Mouse (Mus musculus): Measurements from ENCODE around the gene Creb3l2. TPM values are rescaled to one million over a fixed set of nuclear protein-coding genes. Genes with fewer than 3 reads are reported as not detected.

The Creb3l2 gene
- 5.5 and 5.7 TPM in 2 replicates for polyA plus RNA-seq (2016; fragmentation: Nextera tagmentation; extraction: Ambion mirVana)

- Histone ChIP-seq H3K4me3 (replicated peaks) (peak within 1 kb of the TSS; percentile 82), H3K4me1 (peaks cover 20% of the 10 kb centered on the region), H3K27ac (peak within 1 kb of the TSS; percentile 57), H3K9ac (peak within 1 kb of the TSS; percentile 76), H3K4me2 (peak within 1 kb of the TSS; percentile 88), H3K27me3 (peaks cover 7% of the 10 kb centered on the region), H3K9me3 (no peaks in the 10 kb centered on the region), H3K36me3 (replicated peaks) (no peaks in the 10 kb centered on the region)
- ATAC-seq (ENCODE audit: low FRiP score): peak; percentile 99
- WGBS: under 1% methylated on average over 33 of the region's 33 CpGs
These were observed at the start of gene Creb3l2 for GRCm38 (mm10) chr6:37442041-37442667. Gene Creb3l2, minus strand, starts transcription at chr6:37442146.

GRCm38 (mm10) chr6:37486502-37486901 is 44.6 kb upstream of the Creb3l2 start:
- no peaks in the 10 kb centered on the region for H3K36me3 ChIP-seq (replicated peaks)
- H3K4me2 ChIP-seq: no peak overlapping the region
- no peak for ATAC-seq (ENCODE audit: low FRiP score)
- H3K9ac ChIP-seq: no peak overlapping the region
- no peak overlapping the region for H3K4me3 ChIP-seq (replicated peaks)
- H3K27ac ChIP-seq: no peak overlapping the region
- 89% methylated on average over 4 of the region's 4 CpGs for WGBS
- H3K9me3 ChIP-seq: no peaks in the 10 kb centered on the region
- H3K27me3 ChIP-seq: no peaks in the 10 kb centered on the region
- no peaks in the 10 kb centered on the region for H3K4me1 ChIP-seq

DNA sequence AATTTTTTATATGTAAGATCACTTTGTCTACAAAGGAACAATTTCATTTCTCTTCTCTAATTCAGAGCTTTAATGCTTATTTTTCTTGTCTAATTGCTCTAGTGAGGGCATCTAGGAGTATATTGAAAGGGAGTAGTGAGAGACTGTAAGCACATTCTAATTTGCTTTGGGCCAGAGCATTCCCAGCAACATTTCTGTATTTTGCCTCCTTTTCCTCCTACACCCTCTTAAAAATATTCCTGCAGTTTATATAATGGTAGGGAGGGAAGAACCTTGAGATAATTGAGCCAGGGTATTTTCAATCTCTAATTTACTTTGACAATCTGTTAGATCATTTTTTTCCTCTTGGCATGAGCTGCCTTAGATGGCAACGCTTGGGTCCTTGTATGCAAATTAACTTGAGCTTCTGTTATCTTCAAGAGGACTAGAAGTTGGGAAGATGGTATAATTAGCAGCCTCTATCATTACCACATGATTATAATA is 42.7 kb upstream of the Creb3l2 start:
- WGBS: 68% methylated on average over 1 of the region's 1 CpGs
- no peaks in the 10 kb centered on the region for H3K27me3 ChIP-seq
- no peak for ATAC-seq (ENCODE audit: low FRiP score)
- no peak overlapping the region for H3K4me2 ChIP-seq
- H3K4me1 ChIP-seq: no peaks in the 10 kb centered on the region
- no peak overlapping the region for H3K27ac ChIP-seq
- no peaks in the 10 kb centered on the region for H3K36me3 ChIP-seq (replicated peaks)
- H3K9me3 ChIP-seq: no peaks in the 10 kb centered on the region
- H3K4me3 ChIP-seq (replicated peaks): no peak overlapping the region
- no peak overlapping the region for H3K9ac ChIP-seq

- H3K27me3 ChIP-seq: no peaks in the 10 kb centered on the region
- H3K4me2 ChIP-seq: no peak overlapping the region
- WGBS: 76% methylated on average over 5 of the region's 5 CpGs
- no peaks in the 10 kb centered on the region for H3K36me3 ChIP-seq (replicated peaks)
- no peak overlapping the region for H3K4me3 ChIP-seq (replicated peaks)
- H3K9me3 ChIP-seq: no peaks in the 10 kb centered on the region
- no peak overlapping the region for H3K9ac ChIP-seq
- no peaks in the 10 kb centered on the region for H3K4me1 ChIP-seq
- H3K27ac ChIP-seq: no peak overlapping the region
- no peak for ATAC-seq (ENCODE audit: low FRiP score)
These were observed 41.3 kb upstream of the Creb3l2 start for GRCm38 (mm10) chr6:37483262-37483661.

- Histone ChIP-seq H3K9ac (no peak overlapping the region), H3K27me3 (no peaks in the 10 kb centered on the region), H3K4me2 (no peak overlapping the region), H3K27ac (no peak overlapping the region), H3K36me3 (replicated peaks) (no peaks in the 10 kb centered on the region), H3K9me3 (no peaks in the 10 kb centered on the region), H3K4me3 (replicated peaks) (no peak overlapping the region), H3K4me1 (no peaks in the 10 kb centered on the region)
- ATAC-seq (ENCODE audit: low FRiP score): no peak
- 92% methylated on average over 3 of the region's 3 CpGs for WGBS
These were observed 39.2 kb upstream of the Creb3l2 start for GRCm38 (mm10) chr6:37481147-37481546.

- no peaks in the 10 kb centered on the region for H3K9me3 ChIP-seq
- H3K9ac ChIP-seq: no peak overlapping the region
- H3K4me3 ChIP-seq (replicated peaks): no peak overlapping the region
- H3K4me1 ChIP-seq: no peaks in the 10 kb centered on the region
- H3K27me3 ChIP-seq: no peaks in the 10 kb centered on the region
- ATAC-seq (ENCODE audit: low FRiP score): no peak
- no peaks in the 10 kb centered on the region for H3K36me3 ChIP-seq (replicated peaks)
- H3K4me2 ChIP-seq: no peak overlapping the region
- no peak overlapping the region for H3K27ac ChIP-seq
These were observed 38.1 kb upstream of the Creb3l2 start for GRCm38 (mm10) chr6:37480008-37480407.

DNA sequence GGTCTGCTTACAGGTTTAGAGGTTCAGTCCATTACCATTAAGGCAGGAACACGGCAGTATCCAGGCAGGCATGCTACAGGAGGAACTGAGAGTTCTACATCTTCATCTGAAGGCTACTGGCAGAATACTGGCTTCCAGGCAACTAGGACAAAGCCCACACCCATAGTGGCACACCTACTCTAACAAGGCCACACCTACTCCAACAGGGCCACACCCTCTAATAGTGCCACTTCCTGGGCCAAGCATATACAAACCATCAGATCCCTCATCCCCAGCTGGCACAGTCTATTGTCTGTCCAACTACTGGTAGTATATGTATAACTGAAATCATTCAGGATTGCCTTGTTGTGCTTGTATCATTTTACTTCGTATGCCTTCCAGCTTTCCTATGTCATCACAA is 36.5 kb upstream of the Creb3l2 start:
- Histone ChIP-seq H3K36me3 (replicated peaks) (no peaks in the 10 kb centered on the region), H3K4me1 (no peaks in the 10 kb centered on the region), H3K27me3 (no peaks in the 10 kb centered on the region), H3K4me3 (replicated peaks) (no peak overlapping the region), H3K4me2 (no peak overlapping the region), H3K27ac (no peak overlapping the region), H3K9ac (no peak overlapping the region), H3K9me3 (no peaks in the 10 kb centered on the region)
- 94% methylated on average over 2 of the region's 2 CpGs for WGBS
- no peak for ATAC-seq (ENCODE audit: low FRiP score)

- Histone ChIP-seq H3K4me2 (no peak overlapping the region), H3K9me3 (no peaks in the 10 kb centered on the region), H3K4me1 (no peaks in the 10 kb centered on the region), H3K27ac (no peak overlapping the region), H3K36me3 (replicated peaks) (no peaks in the 10 kb centered on the region), H3K9ac (no peak overlapping the region), H3K27me3 (no peaks in the 10 kb centered on the region), H3K4me3 (replicated peaks) (no peak overlapping the region)
- no peak for ATAC-seq (ENCODE audit: low FRiP score)
- 82% methylated on average over 4 of the region's 4 CpGs for WGBS
These were observed 31.9 kb upstream of the Creb3l2 start for GRCm38 (mm10) chr6:37473674-37474342.

DNA sequence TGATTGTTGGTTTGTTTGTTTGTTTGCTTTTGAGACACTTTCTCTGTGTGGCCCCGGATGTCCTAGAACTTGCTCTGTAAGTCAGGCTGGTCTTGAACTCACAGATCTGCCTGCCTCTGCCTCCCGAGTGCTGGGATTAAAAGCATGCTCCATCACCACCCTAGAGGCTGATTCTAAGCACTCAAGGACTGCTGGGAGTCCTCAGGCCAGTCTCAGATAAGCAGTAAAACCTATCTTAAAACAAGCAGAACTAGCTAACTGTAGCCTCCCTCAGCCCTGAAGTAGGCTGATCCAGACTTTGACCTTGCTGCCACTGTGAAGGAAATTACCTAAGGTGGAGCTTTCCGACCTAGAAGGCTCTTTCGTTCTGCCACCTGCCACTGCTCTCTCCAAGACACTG is 28.3 kb upstream of the Creb3l2 start:
- no peak for ATAC-seq (ENCODE audit: low FRiP score)
- no peak overlapping the region for H3K4me3 ChIP-seq (replicated peaks)
- 72% methylated on average over 4 of the region's 4 CpGs for WGBS
- no peaks in the 10 kb centered on the region for H3K36me3 ChIP-seq (replicated peaks)
- H3K27me3 ChIP-seq: no peaks in the 10 kb centered on the region
- H3K9me3 ChIP-seq: no peaks in the 10 kb centered on the region
- no peak overlapping the region for H3K4me2 ChIP-seq
- no peak overlapping the region for H3K9ac ChIP-seq
- H3K27ac ChIP-seq: no peak overlapping the region
- no peaks in the 10 kb centered on the region for H3K4me1 ChIP-seq

- H3K4me3 ChIP-seq (replicated peaks): no peak overlapping the region
- H3K9me3 ChIP-seq: no peaks in the 10 kb centered on the region
- WGBS: 81% methylated on average over 5 of the region's 5 CpGs
- H3K27ac ChIP-seq: no peak overlapping the region
- no peak overlapping the region for H3K9ac ChIP-seq
- ATAC-seq (ENCODE audit: low FRiP score): no peak
- H3K36me3 ChIP-seq (replicated peaks): no peaks in the 10 kb centered on the region
- peaks cover 3% of the 10 kb centered on the region; the same call in 1 of the 2 replicates for H3K4me1 ChIP-seq
- H3K27me3 ChIP-seq: peaks cover 4% of the 10 kb centered on the region; the same call in 1 of the 2 replicates
- no peak overlapping the region for H3K4me2 ChIP-seq
These were observed 23.9 kb upstream of the Creb3l2 start for GRCm38 (mm10) chr6:37465847-37466246.

- Histone ChIP-seq H3K27me3 (peaks cover 4% of the 10 kb centered on the region; the same call in 1 of the 2 replicates), H3K36me3 (replicated peaks) (no peaks in the 10 kb centered on the region), H3K4me2 (no peak overlapping the region), H3K9ac (no peak overlapping the region), H3K4me3 (replicated peaks) (no peak overlapping the region), H3K27ac (no peak overlapping the region), H3K4me1 (peaks cover 3% of the 10 kb centered on the region; the same call in 1 of the 2 replicates), H3K9me3 (no peaks in the 10 kb centered on the region)
- ATAC-seq (ENCODE audit: low FRiP score): no peak
These were observed 23.4 kb upstream of the Creb3l2 start for GRCm38 (mm10) chr6:37465356-37465755.

- no peak overlapping the region for H3K27ac ChIP-seq
These were observed 22.6 kb upstream of the Creb3l2 start for GRCm38 (mm10) chr6:37464585-37464984.

More at GRCm38 (mm10) chr6:37464585-37464984, 22.6 kb upstream of the Creb3l2 start:
- WGBS: 5% methylated on average over 5 of the region's 5 CpGs
- no peaks in the 10 kb centered on the region for H3K9me3 ChIP-seq
- peaks cover 3% of the 10 kb centered on the region; the same call in 1 of the 2 replicates for H3K4me1 ChIP-seq
- H3K27me3 ChIP-seq: peaks cover 4% of the 10 kb centered on the region; the same call in 1 of the 2 replicates
- H3K36me3 ChIP-seq (replicated peaks): no peaks in the 10 kb centered on the region
- peak overlapping the region; percentile 47 for H3K4me2 ChIP-seq
- H3K4me3 ChIP-seq (replicated peaks): peak overlapping the region; percentile 36
- H3K9ac ChIP-seq: peak overlapping the region; percentile 13; the same call in 1 of the 2 replicates
- peak; percentile 57; the same call in 1 of the 2 replicates for ATAC-seq (ENCODE audit: low FRiP score)

Measured in forebrain, embryonic 12.5 days (tissue).